Mouse (Mus musculus) neutrophil, adult 59 days (primary cell): ENCODE data around the gene Sugt1. TPM values are rescaled to one million over a fixed set of nuclear protein-coding genes. Genes with fewer than 3 reads are reported as not detected.

Experiments used
- total RNA-seq, 2 experiments: library from RNA; stranded (reverse); gene quantifications; 1 replicate in 1 of 2; 2 replicates in 1 of 2; pipeline ENCODE4 v1.2.4; 2023

Gene Sugt1
- 10 to 100 TPM; 56.8 to 62.8 TPM for total RNA-seq

GRCm38 (mm10) chr14:79587139-79587851 is at the start of gene Sugt1:
Gene Sugt1, plus strand, starts transcription at chr14:79587691.

GRCm38 (mm10) chr14:79662001-79662400 is 74.5 kb downstream of the Sugt1 start, which contains the start of gene Cnmd:
Gene Cnmd, minus strand, starts transcription at chr14:79662170.

Other genes with a start within 250 kb of the Sugt1 start
- gene Naa16, start 196.9 kb upstream of the Sugt1 start, total RNA-seq = 10 to 100 TPM; 28.6 to 33.6 TPM
- 1 to 10 TPM; 1.8 to 3.5 TPM for gene Mtrf1, start 189.9 kb upstream of the Sugt1 start, total RNA-seq
- gene Kbtbd7, start 161.2 kb upstream of the Sugt1 start, total RNA-seq = 10 to 100 TPM; 32.1 to 32.9 TPM
- 1 to 10 TPM; 3.6 TPM for gene Kbtbd6, start 135.9 kb upstream of the Sugt1 start, total RNA-seq
- gene Elf1, start 106.5 kb upstream of the Sugt1 start, total RNA-seq = 10 to 100 TPM; 56.8 to 64.4 TPM
- 10 to 100 TPM; 19.5 to 22.2 TPM for gene Wbp4, start 106.2 kb upstream of the Sugt1 start, total RNA-seq
- gene Cnmd, start 74.5 kb downstream of the Sugt1 start, total RNA-seq = not detected
- not detected for gene Pcdh8, start 183.6 kb downstream of the Sugt1 start, total RNA-seq